In genomic region chr17:34448473-34449041, GRCm38 (mm10) we compare ENCODE assay signal across 28 mouse cellular contexts. TPM values are rescaled to one million over a fixed set of nuclear protein-coding genes. Genes with fewer than 3 reads are reported as not detected.
DNase-seq lines count a peak whose midpoint lies in the region; ATAC-seq lines count a peak whose summit lies in the region.
"Had no signal": no experiment of that assay in that cellular context is flagged by ENCODE, and none has a peak within 500 bp of the region (broad histone marks: within the 10 kb centered on the region; RNA-seq: fewer than 3 reads in every experiment).

No protein-coding gene starts in this region.

- H3K9ac ChIP-seq in intestine, embryonic 16.5 days (ENCODE audit: low read depth, low read length), result peak overlapping the region; percentile 56
- H3K9ac ChIP-seq in liver, embryonic 15.5 days, result no peak overlapping the region
- H3K9ac ChIP-seq in stomach, embryonic 15.5 days, result no peak overlapping the region
- no peak overlapping the region for H3K9ac ChIP-seq in hindbrain, embryonic 16.5 days (ENCODE audit: low read depth, low read length)
- H3K9ac ChIP-seq: embryonic facial prominence, embryonic 15.5 days; hindbrain, embryonic 15.5 days; limb, embryonic 12.5 days; lung, embryonic 14.5 days; midbrain, embryonic 13.5 days had no signal

- DNase-seq in heart, adult 18-20 months, result no peak
- no peak for DNase-seq in spleen, adult 12 weeks (ENCODE audit: low spot score)
- DNase-seq: adrenal gland, postnatal 25 days; cerebellum, adult 11-12 months; cerebellum, postnatal 25 days; gastrocnemius, adult 2 months; heart, postnatal 14 days; kidney, postnatal 4 days; lung, embryonic 14.5 days; lung, postnatal 4 days; right cerebral cortex, postnatal 25 days; thymus, postnatal 36 days had no signal

- peak overlapping the region; percentile 87 for H3K27ac ChIP-seq in intestine, embryonic 16.5 days (ENCODE audit: low read length)
- no peak overlapping the region for H3K27ac ChIP-seq in liver, embryonic 15.5 days (replicated peaks)
- peak overlapping the region; percentile 57 for H3K27ac ChIP-seq in stomach, embryonic 15.5 days
- no peak overlapping the region for H3K27ac ChIP-seq in hindbrain, embryonic 16.5 days (ENCODE audit: low read depth, low read length)
- H3K27ac ChIP-seq: embryonic facial prominence, embryonic 15.5 days; gastrocnemius, adult 2 months; hindbrain, embryonic 15.5 days; limb, embryonic 12.5 days; midbrain, embryonic 13.5 days had no signal

- ATAC-seq in common myeloid progenitor, adult 5-6 weeks (replicated peaks; ENCODE audit: low read depth, poor library complexity, severe bottlenecking), result peak; percentile 40
- peak; percentile 94 for ATAC-seq in intestine, embryonic 16.5 days
- ATAC-seq in liver, embryonic 15.5 days (ENCODE audit: insufficient read depth), result peak; percentile 67
- peak; percentile 86 for ATAC-seq in stomach, embryonic 15.5 days (ENCODE audit: insufficient read depth, low FRiP score, low read depth)
- ATAC-seq in hindbrain, embryonic 16.5 days, result no peak
- ATAC-seq: midbrain, embryonic 13.5 days had no signal

- 35% methylated on average over 6 of the region's 6 CpGs for WGBS in intestine, embryonic 16.5 days
- 9% methylated on average over 6 of the region's 6 CpGs for WGBS in liver, embryonic 15.5 days (ENCODE audit: insufficient replicate concordance)
- WGBS in stomach, embryonic 15.5 days, result 32% methylated on average over 6 of the region's 6 CpGs
- WGBS in hindbrain, embryonic 16.5 days, result 69% methylated on average over 6 of the region's 6 CpGs

- peak overlapping the region; percentile 30 for H3K4me2 ChIP-seq in intestine, embryonic 16.5 days (ENCODE audit: low read depth, low read length)
- H3K4me2 ChIP-seq in liver, embryonic 15.5 days, result peak overlapping the region; percentile 42
- peak overlapping the region; percentile 25; the same call in 1 of the 2 replicates for H3K4me2 ChIP-seq in stomach, embryonic 15.5 days
- no peak overlapping the region for H3K4me2 ChIP-seq in hindbrain, embryonic 16.5 days (ENCODE audit: low read length)
- H3K4me2 ChIP-seq: embryonic facial prominence, embryonic 15.5 days; heart, embryonic 11.5 days; hindbrain, embryonic 15.5 days; limb, embryonic 12.5 days; lung, embryonic 14.5 days; midbrain, embryonic 13.5 days had no signal

- H3K9me3 ChIP-seq in intestine, embryonic 16.5 days (ENCODE audit: control insufficient read depth, low read length), result no peaks in the 10 kb centered on the region
- no peaks in the 10 kb centered on the region for H3K9me3 ChIP-seq in liver, embryonic 15.5 days (replicated peaks)
- no peaks in the 10 kb centered on the region for H3K9me3 ChIP-seq in stomach, embryonic 15.5 days
- H3K9me3 ChIP-seq in hindbrain, embryonic 16.5 days (ENCODE audit: control insufficient read depth, low read length), result no peaks in the 10 kb centered on the region
- H3K9me3 ChIP-seq: embryonic facial prominence, embryonic 15.5 days; hindbrain, embryonic 15.5 days; limb, embryonic 12.5 days; midbrain, embryonic 13.5 days had no signal

- H3K4me1 ChIP-seq in intestine, embryonic 16.5 days (ENCODE audit: control insufficient read depth, insufficient read depth, low read length), result peaks cover 9% of the 10 kb centered on the region; the same call in 1 of the 2 replicates
- H3K4me1 ChIP-seq in liver, embryonic 15.5 days (replicated peaks), result peaks cover 7% of the 10 kb centered on the region; the same call in 1 of the 2 replicates
- H3K4me1 ChIP-seq in stomach, embryonic 15.5 days, result no peaks in the 10 kb centered on the region
- H3K4me1 ChIP-seq in hindbrain, embryonic 16.5 days (ENCODE audit: control insufficient read depth, insufficient read depth, low read depth, low read length), result no peaks in the 10 kb centered on the region
- H3K4me1 ChIP-seq: embryonic facial prominence, embryonic 15.5 days; hindbrain, embryonic 15.5 days; midbrain, embryonic 13.5 days had no signal

- no peaks in the 10 kb centered on the region for H3K36me3 ChIP-seq in intestine, embryonic 16.5 days (ENCODE audit: control insufficient read depth, insufficient read depth, low read length)
- no peaks in the 10 kb centered on the region for H3K36me3 ChIP-seq in liver, embryonic 15.5 days (replicated peaks)
- H3K36me3 ChIP-seq in stomach, embryonic 15.5 days, result no peaks in the 10 kb centered on the region
- no peaks in the 10 kb centered on the region for H3K36me3 ChIP-seq in hindbrain, embryonic 16.5 days (ENCODE audit: control insufficient read depth, insufficient read depth, low read length)
- H3K36me3 ChIP-seq: embryonic facial prominence, embryonic 15.5 days; hindbrain, embryonic 15.5 days; limb, embryonic 12.5 days; midbrain, embryonic 13.5 days had no signal

- no peaks in the 10 kb centered on the region for H3K27me3 ChIP-seq in intestine, embryonic 16.5 days (replicated peaks; ENCODE audit: control insufficient read depth, insufficient read depth, low read length)
- no peaks in the 10 kb centered on the region for H3K27me3 ChIP-seq in liver, embryonic 15.5 days
- no peaks in the 10 kb centered on the region for H3K27me3 ChIP-seq in stomach, embryonic 15.5 days (replicated peaks)
- H3K27me3 ChIP-seq in hindbrain, embryonic 16.5 days (replicated peaks; ENCODE audit: control insufficient read depth, insufficient read depth, low read length), result no peaks in the 10 kb centered on the region
- H3K27me3 ChIP-seq: embryonic facial prominence, embryonic 15.5 days; hindbrain, embryonic 15.5 days; limb, embryonic 12.5 days; midbrain, embryonic 13.5 days had no signal

- no peak overlapping the region for H3K4me3 ChIP-seq in intestine, embryonic 16.5 days (ENCODE audit: low read length)
- no peak overlapping the region for H3K4me3 ChIP-seq in liver, embryonic 15.5 days (replicated peaks)
- no peak overlapping the region for H3K4me3 ChIP-seq in stomach, embryonic 15.5 days (replicated peaks)
- no peak overlapping the region for H3K4me3 ChIP-seq in hindbrain, embryonic 16.5 days (ENCODE audit: low read length)
- H3K4me3 ChIP-seq: embryonic facial prominence, embryonic 15.5 days; gastrocnemius, adult 2 months; hindbrain, embryonic 15.5 days; limb, embryonic 12.5 days; midbrain, embryonic 13.5 days had no signal

RNA-seq across cellular contexts. Expression of gene Btnl4, which starts 28.6 kb away (rescaled TPM):
- not detected in 2 replicates for total RNA-seq in common myeloid progenitor, adult 5-6 weeks (2017)
- polyA plus RNA-seq in intestine, embryonic 16.5 days (2015; fragmentation: Nextera tagmentation; extraction: Ambion mirVana), result 18.1 and 22.3 TPM in 2 replicates
- polyA plus RNA-seq in liver, embryonic 15.5 days (2015; fragmentation: Nextera tagmentation; extraction: Ambion mirVana), result not detected in 2 replicates
- 2.6 and 4.1 TPM in 2 replicates for polyA plus RNA-seq in stomach, embryonic 15.5 days (2015; fragmentation: Nextera tagmentation; extraction: Ambion mirVana)
- not detected for total RNA-seq in heart, adult 18-20 months (2021)
- not detected in 2 replicates for polyA plus RNA-seq in hindbrain, embryonic 16.5 days (2015; fragmentation: Nextera tagmentation; extraction: Ambion mirVana)
- total RNA-seq: adrenal gland, postnatal 25 days; gastrocnemius, adult 2 months; heart, postnatal 14 days; layer of hippocampus, postnatal 10 days; left cerebral cortex, postnatal 10 days; neutrophil, adult 5-6 weeks had no signal
- polyA plus RNA-seq: embryonic facial prominence, embryonic 15.5 days; forebrain, embryonic 11.5 days; gonadal fat pad, adult 2 months; heart, embryonic 11.5 days; hindbrain, embryonic 15.5 days; kidney, embryonic 14.5 days; limb, embryonic 12.5 days; lung, embryonic 14.5 days; midbrain, embryonic 13.5 days had no signal

RNA-seq across cellular contexts. Expression of gene BC051142, which starts 49.9 kb away (rescaled TPM):
- 4.2 and 6.4 TPM in 2 replicates for total RNA-seq in common myeloid progenitor, adult 5-6 weeks (2017)
- 0.81 and 1.2 TPM in 2 replicates for polyA plus RNA-seq in intestine, embryonic 16.5 days (2015; fragmentation: Nextera tagmentation; extraction: Ambion mirVana)
- polyA plus RNA-seq in liver, embryonic 15.5 days (2015; fragmentation: Nextera tagmentation; extraction: Ambion mirVana), result not detected in 2 replicates
- 1.1 and 1.3 TPM in 2 replicates for polyA plus RNA-seq in stomach, embryonic 15.5 days (2015; fragmentation: Nextera tagmentation; extraction: Ambion mirVana)
- not detected for total RNA-seq in heart, adult 18-20 months (2021)
- polyA plus RNA-seq in hindbrain, embryonic 16.5 days (2015; fragmentation: Nextera tagmentation; extraction: Ambion mirVana), result 3.7 and 4.5 TPM in 2 replicates
- polyA plus RNA-seq: heart, embryonic 11.5 days had no signal

Comparison
In these comparisons a context has a peak if more than half of its experiments do, and no peak if none do; other contexts are left out.
1. H3K27ac ChIP-seq: peak in intestine, embryonic 16.5 days (single experiment) and stomach, embryonic 15.5 days (single experiment); none in liver, embryonic 15.5 days (single experiment) and hindbrain, embryonic 16.5 days (single experiment).